8 mouse cellular contexts compared by ENCODE assay signal in genomic region chr12:82374020-82374419, GRCm38 (mm10).
A peak's percentile ranks its signal among the peaks of the same experiment; 100 is the strongest.
DNase-seq lines count a peak whose midpoint lies in the region; ATAC-seq and TF ChIP-seq lines count a peak whose summit lies in the region.

No protein-coding gene starts in this region.

- H3K4me1 ChIP-seq in intestine, embryonic 14.5 days (replicated peaks; ENCODE audit: control insufficient read depth, insufficient read depth, low read length) = peaks cover 5% of the 10 kb centered on the region; the same call in 1 of the 2 replicates
- H3K4me1 ChIP-seq in intestine, postnatal 0 days (replicated peaks; ENCODE audit: control insufficient read depth, insufficient read depth, low read length) = no peaks in the 10 kb centered on the region
- 0 out of 2 replicates have a peak, but pooled peaks cover 12% of the 10 kb centered on the region for H3K4me1 ChIP-seq in neural tube, embryonic 13.5 days (replicated peaks)
- peaks cover 18% of the 10 kb centered on the region for H3K4me1 ChIP-seq in forebrain, embryonic 15.5 days
- H3K4me1 ChIP-seq in stomach, embryonic 16.5 days (ENCODE audit: control insufficient read depth, insufficient read depth, low read length) = peaks cover 2% of the 10 kb centered on the region; the same call in 1 of the 2 replicates

- no peak overlapping the region for H3K9ac ChIP-seq in intestine, embryonic 14.5 days (ENCODE audit: low read length)
- H3K9ac ChIP-seq in intestine, postnatal 0 days (ENCODE audit: low read depth, low read length) = no peak overlapping the region
- H3K9ac ChIP-seq in neural tube, embryonic 13.5 days = no peak overlapping the region
- H3K9ac ChIP-seq in forebrain, embryonic 15.5 days (replicated peaks) = no peak overlapping the region
- no peak overlapping the region for H3K9ac ChIP-seq in stomach, embryonic 16.5 days (ENCODE audit: low read length)

- ATAC-seq in intestine, embryonic 14.5 days (replicated peaks; ENCODE audit: low FRiP score, low TSS enrichment, low read depth) = no peak
- no peak for ATAC-seq in intestine, postnatal 0 days
- no peak for ATAC-seq in neural tube, embryonic 13.5 days (ENCODE audit: low read depth)
- ATAC-seq in forebrain, embryonic 15.5 days (replicated peaks) = no peak
- no peak for ATAC-seq in stomach, embryonic 16.5 days (ENCODE audit: insufficient read depth, low FRiP score)

- no peak for DNase-seq in intestine, embryonic 14.5 days (ENCODE audit: low spot score)
- DNase-seq in neural tube, embryonic 10.5 days (ENCODE audit: extremely low spot score, low spot score) = no peak
- no peak for DNase-seq in MN1 (ENCODE audit: low spot score)
- no peak for DNase-seq in testis, postnatal 14 days (ENCODE audit: low spot score)

- 0 out of 2 replicates have a peak overlapping the region, but pooled peaks have one; percentile 0 for H3K27ac ChIP-seq in intestine, embryonic 14.5 days (ENCODE audit: low read depth)
- H3K27ac ChIP-seq in intestine, postnatal 0 days (ENCODE audit: low read depth, low read length) = no peak overlapping the region
- H3K27ac ChIP-seq in neural tube, embryonic 13.5 days (replicated peaks) = peak overlapping the region; percentile 42; the same call in 1 of the 2 replicates
- 0 out of 2 replicates have a peak overlapping the region, but pooled peaks have one; percentile 43 for H3K27ac ChIP-seq in forebrain, embryonic 15.5 days (replicated peaks)
- H3K27ac ChIP-seq in stomach, embryonic 16.5 days (ENCODE audit: low read length) = peak overlapping the region; percentile 31; the same call in 1 of the 2 replicates

- H3K36me3 ChIP-seq in intestine, embryonic 14.5 days (ENCODE audit: control insufficient read depth, insufficient read depth, low read length) = 0 out of 2 replicates have a peak, but pooled peaks cover 4% of the 10 kb centered on the region
- H3K36me3 ChIP-seq in intestine, postnatal 0 days (ENCODE audit: control insufficient read depth, insufficient read depth) = peaks cover 14% of the 10 kb centered on the region; the same call in 1 of the 2 replicates
- H3K36me3 ChIP-seq in neural tube, embryonic 13.5 days = no peaks in the 10 kb centered on the region
- no peaks in the 10 kb centered on the region; the same call in 1 of the 2 replicates for H3K36me3 ChIP-seq in forebrain, embryonic 15.5 days
- H3K36me3 ChIP-seq in stomach, embryonic 16.5 days (ENCODE audit: control insufficient read depth, insufficient read depth, low read length) = 0 out of 2 replicates have a peak, but pooled peaks cover 12% of the 10 kb centered on the region

- no peak overlapping the region for H3K4me3 ChIP-seq in intestine, embryonic 14.5 days (ENCODE audit: low read depth, low read length)
- no peak overlapping the region for H3K4me3 ChIP-seq in intestine, postnatal 0 days (ENCODE audit: low read depth, low read length)
- no peak overlapping the region for H3K4me3 ChIP-seq in neural tube, embryonic 13.5 days
- H3K4me3 ChIP-seq in forebrain, embryonic 15.5 days = no peak overlapping the region
- no peak overlapping the region for H3K4me3 ChIP-seq in stomach, embryonic 16.5 days (replicated peaks; ENCODE audit: low read length)

- no peaks in the 10 kb centered on the region for H3K9me3 ChIP-seq in intestine, embryonic 14.5 days (ENCODE audit: control insufficient read depth, low read length)
- no peaks in the 10 kb centered on the region for H3K9me3 ChIP-seq in intestine, postnatal 0 days (ENCODE audit: control insufficient read depth)
- no peaks in the 10 kb centered on the region for H3K9me3 ChIP-seq in neural tube, embryonic 13.5 days
- H3K9me3 ChIP-seq in forebrain, embryonic 15.5 days = no peaks in the 10 kb centered on the region
- H3K9me3 ChIP-seq in stomach, embryonic 16.5 days (replicated peaks; ENCODE audit: control insufficient read depth, low read length) = no peaks in the 10 kb centered on the region

- TF ChIP-seq CTCF in intestine, postnatal 0 days (IDR thresholded peaks at IDR 0.05; ENCODE audit: low read depth) = no peak

- no peaks in the 10 kb centered on the region for H3K27me3 ChIP-seq in intestine, embryonic 14.5 days (replicated peaks; ENCODE audit: control insufficient read depth, insufficient read depth, low read length)
- H3K27me3 ChIP-seq in intestine, postnatal 0 days (replicated peaks; ENCODE audit: control insufficient read depth, insufficient read depth, low read length) = no peaks in the 10 kb centered on the region
- H3K27me3 ChIP-seq in neural tube, embryonic 13.5 days = no peaks in the 10 kb centered on the region
- H3K27me3 ChIP-seq in forebrain, embryonic 15.5 days = no peaks in the 10 kb centered on the region
- H3K27me3 ChIP-seq in stomach, embryonic 16.5 days (ENCODE audit: control insufficient read depth, insufficient read depth, low read length) = no peaks in the 10 kb centered on the region

- H3K4me2 ChIP-seq in intestine, embryonic 14.5 days (ENCODE audit: low read length) = no peak overlapping the region
- H3K4me2 ChIP-seq in intestine, postnatal 0 days (replicated peaks; ENCODE audit: low read depth) = no peak overlapping the region
- no peak overlapping the region for H3K4me2 ChIP-seq in neural tube, embryonic 13.5 days
- H3K4me2 ChIP-seq in forebrain, embryonic 15.5 days (replicated peaks) = no peak overlapping the region
- no peak overlapping the region for H3K4me2 ChIP-seq in stomach, embryonic 16.5 days (ENCODE audit: low read depth, low read length)
